Mouse (Mus musculus) lung, postnatal 0 days (tissue): ENCODE results near the gene Chia1. TPM values are rescaled to one million over a fixed set of nuclear protein-coding genes. Genes with fewer than 3 reads are reported as not detected.
"Not testable (repeated sequence)": the region's sequence is repeated elsewhere in the genome, so short reads cannot be mapped to it uniquely, and the experiment has no call there.

Experiments
- ATAC-seq: fragments of 200-750 bp; cut with Nextera tagmentation; 2 replicates; pipeline ENCODE4 v1.8.0; 2017; ENCODE audit warnings: moderate library complexity
- DNase-seq: peaks from one replicate; pipeline ENCODE4 v3.0.0-alpha.2; 2016; ENCODE audit warnings: low spot score
- H3K27ac ChIP-seq: fragments of 300-500 bp; sonication (generic); 2 replicates; pipeline ENCODE4 v1.5.1; 2014; ENCODE audit warnings: antibody characterized with exemption, mild to moderate bottlenecking, low read length, mixed read lengths
- H3K27me3 ChIP-seq: fragments of 300-500 bp; sonication (generic); replicated peaks from 2 replicates; pipeline ENCODE4 v1.6.1; 2014; ENCODE audit warnings: low read length, mixed read lengths; ENCODE audit not compliant: insufficient read depth
- H3K36me3 ChIP-seq: fragments of 300-500 bp; sonication (generic); 2 replicates; pipeline ENCODE4 v1.6.1; 2014; ENCODE audit warnings: low read length, mixed read lengths; ENCODE audit not compliant: insufficient read depth
- H3K4me1 ChIP-seq: fragments of 300-500 bp; sonication (generic); 2 replicates; pipeline ENCODE4 v1.6.1; 2014; ENCODE audit warnings: antibody characterized with exemption, low read depth, low read length, mixed read lengths; ENCODE audit not compliant: insufficient read depth
- H3K4me2 ChIP-seq: fragments of 300-500 bp; sonication (generic); replicated peaks from 2 replicates; pipeline ENCODE4 v1.6.1; 2014; ENCODE audit warnings: low read depth, mild to moderate bottlenecking, low read length, moderate library complexity, mixed read lengths
- H3K4me3 ChIP-seq: fragments of 300-500 bp; sonication (generic); 2 replicates; pipeline ENCODE4 v1.5.1; 2014; ENCODE audit warnings: low read depth, low read length
- H3K9ac ChIP-seq: fragments of 300-500 bp; sonication (generic); replicated peaks from 2 replicates; pipeline ENCODE4 v1.6.1; 2014; ENCODE audit warnings: low read depth, mild to moderate bottlenecking
- H3K9me3 ChIP-seq: fragments of 300-500 bp; sonication (generic); 2 replicates; pipeline ENCODE4 v1.6.1; 2016; ENCODE audit warnings: low read length, mixed read lengths
- CTCF ChIP-seq: IDR thresholded peaks from 2 replicates; pipeline ENCODE4 v1.5.1; 2016; ENCODE audit warnings: antibody characterized with exemption, mild to moderate bottlenecking
- EP300 ChIP-seq: IDR thresholded peaks from 2 replicates; pipeline ENCODE4 v1.6.1; 2016; ENCODE audit warnings: antibody characterized with exemption, mild to moderate bottlenecking, control low read depth
- WGBS: fragments of 180-500 bp; shearing (Covaris S2); extraction: QIAGEN DNeasy Blood & Tissue Kit; methylation state at CpG from one replicate; pipeline ENCODE4 v1.1.7; 2014; 5-methylcytosine and 5-hydroxymethylcytosine counted together
- polyA plus RNA-seq: library from polyadenylated mRNA; unstranded; fragments of >200 nt; fragmentation: Nextera tagmentation; extraction: Ambion mirVana; gene quantifications from 2 replicates; pipeline ENCODE4 v1.2.1, GENCODE M21; 2015

Gene Chia1
- polyA plus RNA-seq, 1 experiment from 2014 or later = 69.6 TPM

DNA sequence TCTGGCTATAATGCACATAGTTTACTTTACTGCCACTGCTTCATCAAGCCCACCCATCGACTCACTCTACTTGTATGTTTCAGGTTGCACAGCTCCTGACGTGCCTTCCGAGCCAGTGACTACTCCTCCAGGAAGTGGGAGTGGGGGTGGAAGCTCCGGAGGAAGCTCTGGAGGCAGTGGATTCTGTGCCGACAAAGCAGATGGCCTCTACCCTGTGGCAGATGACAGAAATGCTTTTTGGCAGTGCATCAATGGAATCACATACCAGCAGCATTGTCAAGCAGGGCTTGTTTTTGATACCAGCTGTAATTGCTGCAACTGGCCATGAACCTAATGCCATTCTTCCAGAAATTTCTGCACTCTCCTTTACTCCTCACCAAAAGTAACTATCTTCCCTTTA lies 18.7 kb downstream of the Chia1 start:
- 64% methylated on average over 5 of the region's 5 CpGs for WGBS
- TF ChIP-seq EP300 (no peak), CTCF (no peak)
- Histone ChIP-seq H3K4me3 (no peak overlapping the region), H3K9ac (no peak overlapping the region), H3K36me3 (no peaks in the 10 kb centered on the region), H3K9me3 (no peaks in the 10 kb centered on the region), H3K4me1 (no peaks in the 10 kb centered on the region), H3K27me3 (no peaks in the 10 kb centered on the region), H3K4me2 (no peak overlapping the region), H3K27ac (no peak overlapping the region)
- ATAC-seq (no peak), DNase-seq (no peak)

DNA sequence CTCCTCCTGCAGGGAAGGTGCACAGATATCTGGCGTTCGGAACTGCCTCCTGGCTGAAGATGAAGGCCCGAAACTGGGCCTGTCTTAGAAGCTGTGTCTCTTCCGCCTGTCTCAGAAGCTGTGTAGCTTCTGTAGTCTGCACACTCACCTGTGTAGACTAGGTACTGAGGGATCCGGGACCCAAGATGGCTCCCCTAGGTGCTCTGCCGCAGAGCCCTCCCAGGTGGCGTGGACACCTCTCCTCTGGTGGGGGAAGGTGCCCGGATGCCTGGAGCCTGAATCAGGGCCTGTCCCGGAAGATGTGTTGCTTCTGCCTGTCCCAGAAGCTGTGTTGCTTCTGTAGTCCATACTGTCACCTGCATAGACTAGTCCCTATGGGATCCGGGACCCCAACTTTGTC lies 31.1 kb downstream of the Chia1 start:
- ATAC-seq (no peak), DNase-seq (no peak)
- no peaks in the 10 kb centered on the region for H3K4me1 ChIP-seq
- no peak overlapping the region for H3K4me3 ChIP-seq
- H3K27ac ChIP-seq = no peak overlapping the region
- no peak overlapping the region for H3K9ac ChIP-seq
- no peak overlapping the region for H3K4me2 ChIP-seq
- WGBS = 82% methylated on average over 10 of the region's 10 CpGs
- H3K36me3 ChIP-seq = no peaks in the 10 kb centered on the region
- TF ChIP-seq EP300 = no peak
- no peak for TF ChIP-seq CTCF
- no peaks in the 10 kb centered on the region for H3K27me3 ChIP-seq
- H3K9me3 ChIP-seq = no peaks in the 10 kb centered on the region

DNA sequence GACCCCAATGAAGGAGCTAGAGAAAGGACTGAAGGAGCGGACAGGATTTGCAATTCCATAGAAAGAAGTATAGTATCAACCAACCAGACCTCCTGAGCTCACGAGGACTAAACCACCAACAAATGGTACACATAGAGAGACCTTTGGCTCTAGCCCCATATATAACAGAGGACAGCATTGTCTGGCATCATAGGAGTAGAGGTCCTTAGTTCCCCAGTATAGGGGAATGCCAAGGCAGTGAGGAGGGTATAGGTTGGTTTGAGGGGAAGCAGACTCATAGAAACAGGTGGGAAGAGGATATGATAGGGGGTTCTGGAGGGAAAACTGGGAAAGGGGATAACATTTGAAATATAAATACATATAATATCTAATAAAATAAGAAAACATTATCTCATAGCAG lies 41.4 kb downstream of the Chia1 start:
- H3K9ac ChIP-seq = no peak overlapping the region
- H3K9me3 ChIP-seq = no peaks in the 10 kb centered on the region
- ATAC-seq (no peak), DNase-seq (no peak)
- H3K4me1 ChIP-seq = no peaks in the 10 kb centered on the region
- no peaks in the 10 kb centered on the region for H3K27me3 ChIP-seq
- H3K4me2 ChIP-seq = no peak overlapping the region
- no peaks in the 10 kb centered on the region for H3K36me3 ChIP-seq
- H3K4me3 ChIP-seq = no peak overlapping the region
- 80% methylated on average over 2 of the region's 2 CpGs for WGBS
- no peak overlapping the region for H3K27ac ChIP-seq
- TF ChIP-seq CTCF (no peak), EP300 (no peak)

DNA sequence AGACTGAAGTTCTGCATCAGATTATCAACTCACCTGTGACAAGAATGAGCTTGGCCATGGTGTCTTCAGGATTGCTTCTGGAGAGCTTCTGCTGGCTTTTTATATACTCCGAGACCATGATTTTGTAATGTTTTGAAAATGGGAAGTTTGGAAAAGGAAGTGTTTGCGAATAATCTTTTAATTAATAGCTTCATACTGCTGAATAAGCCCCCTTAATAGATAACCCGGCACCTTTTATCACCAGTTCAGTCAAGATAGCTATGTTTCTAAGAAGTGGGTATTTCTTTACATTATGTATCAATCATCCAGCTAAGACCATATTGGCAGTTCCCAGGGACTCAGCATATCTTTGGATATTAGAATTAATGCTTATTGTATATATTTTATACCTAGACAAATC lies 54.4 kb downstream of the Chia1 start, which contains the start of gene Chil3:
TSS of gene Chil3 (minus strand) at position 101 of the 400 bp plus-strand sequence.
- 0 out of 2 replicates have a peak, but pooled peaks cover 4% of the 10 kb centered on the region for H3K9me3 ChIP-seq
- no peaks in the 10 kb centered on the region for H3K4me1 ChIP-seq
- no peaks in the 10 kb centered on the region for H3K27me3 ChIP-seq
- DNase-seq (no peak), ATAC-seq (no peak)
- no peaks in the 10 kb centered on the region for H3K36me3 ChIP-seq
- no peak within 1 kb of the TSS for H3K9ac ChIP-seq
- no peak within 1 kb of the TSS for H3K27ac ChIP-seq
- WGBS = 75% methylated on average over 3 of the region's 3 CpGs
- H3K4me3 ChIP-seq = no peak within 1 kb of the TSS
- no peak within 1 kb of the TSS for H3K4me2 ChIP-seq
- TF ChIP-seq CTCF = no peak
- TF ChIP-seq EP300 = no peak

DNA sequence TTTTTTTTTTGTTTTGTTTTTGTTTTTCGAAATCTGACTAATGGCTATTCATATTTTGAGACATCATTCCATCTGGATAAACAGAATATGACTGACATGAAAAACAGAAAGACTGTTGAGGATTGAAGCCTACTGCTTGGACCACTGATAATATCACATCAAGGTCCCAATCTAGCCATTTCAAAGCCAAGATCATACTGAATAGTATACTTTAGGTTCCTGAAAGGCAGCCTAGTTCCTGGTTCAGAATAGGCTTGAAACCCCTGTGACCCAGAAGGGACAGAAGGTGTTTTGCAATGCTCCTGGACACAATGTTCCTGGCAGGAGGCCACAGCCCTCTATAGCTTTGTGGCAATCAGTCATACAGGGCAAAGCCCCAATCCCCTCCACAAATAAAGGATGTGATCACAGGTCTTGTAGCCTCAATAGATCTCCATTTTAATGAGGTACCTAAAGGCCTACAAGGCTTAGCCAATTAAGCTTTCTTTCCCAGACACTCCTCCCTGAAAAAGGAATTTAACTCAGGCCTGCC lies 57.6 kb downstream of the Chia1 start:
- ATAC-seq (no peak; the same call in 1 of the 2 replicates), DNase-seq (no peak)
- H3K27ac ChIP-seq = no peak overlapping the region
- no peak overlapping the region for H3K9ac ChIP-seq
- H3K9me3 ChIP-seq = 0 out of 2 replicates have a peak, but pooled peaks cover 4% of the 10 kb centered on the region
- TF ChIP-seq CTCF (no peak), EP300 (no peak)
- WGBS = 27% methylated on average over 1 of the region's 1 CpGs
- H3K4me1 ChIP-seq = no peaks in the 10 kb centered on the region
- H3K36me3 ChIP-seq = no peaks in the 10 kb centered on the region
- no peaks in the 10 kb centered on the region for H3K27me3 ChIP-seq
- H3K4me3 ChIP-seq = no peak overlapping the region
- H3K4me2 ChIP-seq = no peak overlapping the region

DNA sequence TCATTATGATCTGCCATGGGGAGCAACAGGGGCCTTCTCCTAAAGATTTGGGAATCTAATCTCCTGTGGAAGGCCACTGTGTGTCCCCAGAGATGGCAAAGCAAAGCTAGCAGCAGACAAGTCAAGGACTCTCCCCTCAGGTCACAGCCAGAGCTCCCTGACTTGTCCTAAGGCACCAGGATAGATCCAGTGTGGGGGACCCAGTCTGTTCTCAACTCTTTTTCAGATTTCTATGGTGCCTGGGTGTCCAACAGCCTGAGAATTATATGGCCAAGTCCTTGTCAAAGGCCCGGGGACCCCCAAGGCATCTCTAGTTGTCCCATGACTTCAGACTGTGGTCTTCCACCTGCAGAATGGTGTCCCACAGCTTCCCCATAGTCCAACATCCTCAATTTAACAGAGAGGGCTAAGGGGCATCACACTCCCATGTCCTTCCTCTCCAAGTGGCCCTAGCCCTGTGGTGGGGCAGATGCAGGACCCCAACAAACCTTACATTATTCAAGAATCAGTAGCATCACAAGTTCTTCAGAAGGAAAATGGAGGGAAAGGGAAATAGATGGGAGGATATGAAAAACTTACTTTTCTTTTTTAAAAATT lies 58.2 kb downstream of the Chia1 start:
- WGBS = 79% methylated on average over 1 of the region's 1 CpGs

DNA sequence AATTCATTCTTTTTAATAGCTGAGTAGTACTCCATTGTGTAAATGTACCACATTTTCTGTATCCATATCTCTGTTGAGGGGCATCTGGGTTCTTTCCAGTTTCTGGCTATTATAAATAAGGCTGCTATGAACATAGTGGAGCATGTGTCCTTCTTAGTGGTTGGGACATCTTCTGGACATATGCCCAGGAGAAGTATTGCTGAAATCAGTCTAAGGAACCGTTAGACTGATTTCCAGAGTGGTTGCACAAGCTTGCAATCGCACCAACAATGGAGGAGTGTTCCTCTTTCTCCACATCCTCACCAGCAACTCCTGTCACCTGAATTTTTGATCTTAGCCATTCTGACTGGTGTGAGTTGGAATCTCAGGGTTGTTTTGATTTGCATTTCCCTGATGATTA lies 59.5 kb downstream of the Chia1 start:
- H3K4me1 ChIP-seq, H3K27ac ChIP-seq, H3K36me3 ChIP-seq, ATAC-seq, H3K4me2 ChIP-seq, H3K27me3 ChIP-seq, H3K9ac ChIP-seq, H3K9me3 ChIP-seq, H3K4me3 ChIP-seq, DNase-seq: not testable (repeated sequence)
- 53% methylated on average over 2 of the region's 2 CpGs for WGBS

More for the DNA sequence above, 58.2 kb downstream of the Chia1 start:
- Histone ChIP-seq H3K27me3 (no peaks in the 10 kb centered on the region), H3K4me1 (no peaks in the 10 kb centered on the region), H3K4me3 (no peak overlapping the region), H3K4me2 (no peak overlapping the region), H3K36me3 (no peaks in the 10 kb centered on the region), H3K9ac (no peak overlapping the region), H3K27ac (no peak overlapping the region), H3K9me3 (0 out of 2 replicates have a peak, but pooled peaks cover 4% of the 10 kb centered on the region)
- ATAC-seq (no peak), DNase-seq (no peak)
- no peak for TF ChIP-seq EP300
- no peak for TF ChIP-seq CTCF

DNA sequence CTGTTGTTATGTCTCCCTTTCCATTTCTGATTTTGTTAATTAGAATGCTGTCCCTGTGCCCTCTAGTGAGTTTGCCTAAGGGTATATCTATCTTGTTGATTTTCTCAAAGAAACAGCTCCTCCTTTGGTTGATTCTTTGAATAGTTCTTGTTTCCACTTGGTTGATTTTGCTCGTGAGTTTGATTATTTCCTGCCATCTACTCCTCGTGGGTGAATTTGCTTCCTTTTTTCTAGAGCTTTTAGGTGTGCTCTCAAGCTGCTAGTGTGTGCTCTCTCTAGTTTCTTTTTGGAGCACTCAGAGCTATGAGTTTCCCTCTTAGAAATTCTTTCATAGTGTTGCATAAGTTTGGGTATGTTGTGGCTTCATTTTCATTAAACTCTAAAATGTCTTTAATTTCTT lies 61.9 kb downstream of the Chia1 start:
- ATAC-seq, H3K9ac ChIP-seq, H3K4me3 ChIP-seq, H3K36me3 ChIP-seq, H3K9me3 ChIP-seq, H3K27ac ChIP-seq, H3K4me2 ChIP-seq, H3K27me3 ChIP-seq, DNase-seq, H3K4me1 ChIP-seq: not testable (repeated sequence)
- WGBS = 43% methylated on average over 2 of the region's 2 CpGs
